Mouse (Mus musculus): Measurements from ENCODE around the gene Incenp.

DNA sequence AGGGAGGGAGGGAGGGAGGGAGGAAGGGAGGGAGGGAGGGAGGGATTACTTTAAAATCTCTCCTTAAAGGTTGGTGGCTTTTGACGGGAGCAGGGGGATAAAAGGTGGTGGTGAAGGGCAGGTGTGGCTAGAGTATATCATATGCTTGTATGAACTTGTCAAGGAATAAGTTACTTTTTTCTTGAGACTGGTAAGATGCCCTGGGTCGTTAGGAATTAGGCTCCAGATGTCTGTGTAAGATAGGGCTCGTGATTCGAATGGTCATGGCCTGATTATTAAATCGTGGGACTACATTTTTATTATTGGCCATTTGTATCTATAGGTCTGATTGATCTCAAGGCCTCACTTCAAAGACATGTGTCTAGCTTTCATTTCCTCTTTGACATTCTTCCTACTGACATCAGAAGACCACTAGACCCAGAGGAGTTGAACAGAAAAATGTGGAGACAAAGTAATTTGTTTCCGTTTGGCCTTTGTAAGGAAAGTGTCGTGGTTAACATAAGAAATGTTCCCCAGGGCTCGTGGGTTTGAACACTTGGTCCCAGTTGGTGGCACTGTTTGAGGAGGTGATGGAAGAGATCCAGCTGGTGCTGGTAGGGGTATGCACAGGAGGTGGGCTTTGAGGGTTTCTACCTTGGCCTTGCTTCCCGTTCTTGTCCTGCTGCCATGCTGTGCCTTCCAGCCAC, 19.0 kb upstream of the Incenp start:
- TF ChIP-seq POLR2A (IDR thresholded peaks at IDR 0.05; ENCODE audit: insufficient read depth, low read depth, low read length), result no peak
- no peak for TF ChIP-seq CTCF (IDR thresholded peaks at IDR 0.05; ENCODE audit: insufficient read depth, low read depth, low read length)

All from olfactory bulb, adult 2 months (tissue).